Mouse (Mus musculus): Measurements from ENCODE around the gene Camk1d.

GRCm38 (mm10) chr2:5551758-5552255, 162.5 kb downstream of the Camk1d start:
- TF ChIP-seq MAFK (IDR thresholded peaks at IDR 0.05; ENCODE audit: insufficient read depth, low read depth, low read length) (no peak), HCFC1 (IDR thresholded peaks at IDR 0.05; ENCODE audit: borderline replicate concordance, insufficient read depth, low read length) (no peak), ZC3H11A (IDR thresholded peaks at IDR 0.05; ENCODE audit: borderline replicate concordance, low read depth, low read length) (no peak)
